Mouse (Mus musculus): ENCODE measurements around the gene Elovl7.

DNA sequence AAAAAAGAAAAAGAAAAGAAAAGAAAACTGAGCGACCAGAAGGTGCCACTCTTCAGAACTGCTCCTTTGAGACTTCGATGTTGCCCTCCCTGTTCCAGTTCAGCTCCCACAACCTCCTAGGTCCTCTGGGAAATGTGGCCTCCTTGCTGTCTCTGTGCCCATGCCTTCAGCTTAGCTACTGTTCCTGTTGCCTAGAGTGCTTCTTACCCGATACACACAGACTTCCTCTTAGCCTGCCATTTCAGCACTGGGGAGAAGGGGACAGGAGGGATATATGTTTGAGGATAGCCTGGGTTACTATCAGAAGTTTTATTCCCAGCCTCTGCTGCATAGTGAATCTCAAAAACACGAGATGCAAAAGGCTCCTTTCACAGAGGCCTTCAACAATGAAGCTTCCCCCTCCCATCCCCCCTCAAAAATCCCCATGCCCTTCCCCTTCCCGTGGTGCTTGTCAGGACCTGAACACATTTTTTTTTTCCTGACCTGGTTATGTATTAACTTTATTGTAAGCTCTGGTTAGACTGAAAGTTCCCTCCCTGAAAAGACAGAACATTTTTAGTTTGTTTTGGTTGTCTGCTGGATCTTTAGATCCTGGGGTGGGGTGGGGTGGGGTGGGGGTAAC lies 1.7 kb upstream of the Elovl7 start:
- TF ChIP-seq CTCF (IDR thresholded peaks at IDR 0.05; ENCODE audit: insufficient read depth, low read depth, low read length), result no peak
- no peak for TF ChIP-seq POLR2A (IDR thresholded peaks at IDR 0.05; ENCODE audit: insufficient read depth, low read depth, low read length)

All from olfactory bulb, adult 2 months (tissue).